Mouse (Mus musculus): ENCODE data around the gene Ttc9. TPM values are rescaled to one million over a fixed set of nuclear protein-coding genes. Genes with fewer than 3 reads are reported as not detected.

Gene Ttc9
- polyA plus RNA-seq (2014; fragmentation: Illumina TruSeq; extraction: RNeasy Lipid Tissue Mini Kit (QIAGEN cat#74804); ENCODE audit: low read depth, low replicate concordance): 16.9 TPM

GRCm38 (mm10) chr12:81630915-81631660 lies at the start of gene Ttc9:
Gene Ttc9, plus strand, starts transcription at chr12:81631249.

DNA sequence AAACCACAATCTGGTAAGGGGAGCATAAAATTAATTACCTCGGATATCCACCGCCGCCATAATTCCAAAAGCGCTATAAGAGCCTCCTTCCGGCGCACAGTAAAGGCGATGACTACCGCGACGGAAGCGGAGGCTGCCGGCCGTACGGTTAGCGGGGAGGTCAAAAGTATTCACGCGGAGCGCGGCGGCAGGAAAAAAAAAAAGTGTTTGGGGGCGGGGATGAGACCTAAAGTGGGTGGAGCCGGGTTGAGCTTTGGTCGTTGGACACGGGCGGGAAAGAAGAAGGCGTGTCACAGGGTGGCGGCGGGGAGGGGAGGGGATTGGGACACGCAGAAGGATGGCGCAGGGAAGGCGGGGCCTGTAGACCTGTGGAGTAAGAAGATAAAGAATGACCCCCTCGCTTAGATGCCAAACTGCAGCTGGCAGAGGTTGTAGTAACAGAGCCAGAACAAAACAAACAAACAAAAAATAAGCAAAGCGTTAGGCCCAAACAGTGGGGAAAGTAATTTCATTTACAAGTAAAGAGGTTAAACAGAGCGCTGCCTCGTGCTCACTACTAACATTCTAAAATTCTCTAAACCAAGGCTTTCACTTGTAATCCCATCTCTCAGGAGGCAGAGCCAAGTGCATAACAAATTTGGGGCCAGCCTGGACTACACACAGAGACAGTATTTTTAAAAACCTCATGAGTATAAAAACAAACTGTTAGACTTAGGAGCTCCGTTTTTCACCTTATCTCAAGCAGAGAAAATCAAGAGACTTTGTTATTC lies 36.0 kb upstream of the Ttc9 start, which contains the start of gene Med6:
Gene Med6 (minus strand): TSS at position 107 of the 770 bp plus-strand sequence.

Other genes starting within 250 kb of the Ttc9 start
- 110 TPM for gene Adam4, start 209.3 kb upstream of the Ttc9 start, polyA plus RNA-seq (2014; fragmentation: Illumina TruSeq; extraction: RNeasy Lipid Tissue Mini Kit (QIAGEN cat#74804); ENCODE audit: low read depth, low replicate concordance)
- gene Cox16, start 146.1 kb upstream of the Ttc9 start, polyA plus RNA-seq (2014; fragmentation: Illumina TruSeq; extraction: RNeasy Lipid Tissue Mini Kit (QIAGEN cat#74804); ENCODE audit: low read depth, low replicate concordance): 256 TPM
- gene Gm20498, start 98.3 kb upstream of the Ttc9 start, polyA plus RNA-seq (2014; fragmentation: Illumina TruSeq; extraction: RNeasy Lipid Tissue Mini Kit (QIAGEN cat#74804); ENCODE audit: low read depth, low replicate concordance): 10.8 TPM
- gene Synj2bp, start 98.3 kb upstream of the Ttc9 start, polyA plus RNA-seq (2014; fragmentation: Illumina TruSeq; extraction: RNeasy Lipid Tissue Mini Kit (QIAGEN cat#74804); ENCODE audit: low read depth, low replicate concordance): 73.0 TPM
- gene Adam21, start 62.8 kb upstream of the Ttc9 start, polyA plus RNA-seq (2014; fragmentation: Illumina TruSeq; extraction: RNeasy Lipid Tissue Mini Kit (QIAGEN cat#74804); ENCODE audit: low read depth, low replicate concordance): 55.0 TPM
- gene Med6, start 36.2 kb upstream of the Ttc9 start, polyA plus RNA-seq (2014; fragmentation: Illumina TruSeq; extraction: RNeasy Lipid Tissue Mini Kit (QIAGEN cat#74804); ENCODE audit: low read depth, low replicate concordance): 57.3 TPM
- gene Map3k9, start 149.9 kb downstream of the Ttc9 start, polyA plus RNA-seq (2014; fragmentation: Illumina TruSeq; extraction: RNeasy Lipid Tissue Mini Kit (QIAGEN cat#74804); ENCODE audit: low read depth, low replicate concordance): 0.31 TPM
- 29.3 TPM for gene Pcnx, start 228.8 kb downstream of the Ttc9 start, polyA plus RNA-seq (2014; fragmentation: Illumina TruSeq; extraction: RNeasy Lipid Tissue Mini Kit (QIAGEN cat#74804); ENCODE audit: low read depth, low replicate concordance)